Mouse (Mus musculus) brain, embryonic 14.5 days (tissue): ENCODE data around the gene Larp4.

ENCODE experiments used
- CTCF ChIP-seq: fragments of 200-500 bp; IDR thresholded peaks from 2 replicates; pipeline ENCODE4 v1.5.1; 2012; ENCODE audit warnings: inconsistent platforms, mild to moderate bottlenecking, moderate library complexity, borderline replicate concordance; ENCODE audit not compliant: insufficient read depth, insufficient read length; ENCODE audit errors: extremely low read depth
- POLR2A ChIP-seq: fragments of 200-500 bp; IDR thresholded peaks from 2 replicates; pipeline ENCODE4 v1.6.1; 2012; ENCODE audit warnings: mild to moderate bottlenecking, inconsistent platforms, borderline replicate concordance; ENCODE audit not compliant: poor library complexity, insufficient read depth, insufficient read length, severe bottlenecking; ENCODE audit errors: extremely low read depth

DNA sequence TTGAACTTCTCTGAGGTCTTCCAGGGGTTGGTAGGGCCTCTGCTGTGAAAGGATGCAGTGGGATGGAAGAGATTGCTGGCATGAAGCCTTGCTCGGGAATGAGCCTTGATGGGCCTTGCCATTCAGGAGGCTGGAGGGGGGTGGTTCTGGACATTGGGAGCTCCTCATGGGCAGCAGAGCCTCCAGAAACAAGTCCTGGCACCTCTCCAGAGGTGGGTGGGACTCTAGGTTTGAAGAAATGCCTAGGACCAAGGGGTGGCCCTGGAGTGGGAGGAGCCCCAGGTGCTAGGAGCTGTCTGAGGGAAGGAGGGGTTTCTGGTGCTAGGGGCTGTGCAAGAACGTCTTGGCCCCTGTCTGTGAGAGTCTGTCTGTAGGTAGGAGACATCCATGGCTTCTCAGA, 29.4 kb upstream of the Larp4 start:
- TF ChIP-seq CTCF: no peak
- no peak for TF ChIP-seq POLR2A
